Mouse (Mus musculus): ENCODE measurements around the gene Rsph6a. TPM values are rescaled to one million over a fixed set of nuclear protein-coding genes. Genes with fewer than 3 reads are reported as not detected.

Rsph6a gene
- polyA plus RNA-seq, 1 experiment from 2014 or later, result not detected

DNA sequence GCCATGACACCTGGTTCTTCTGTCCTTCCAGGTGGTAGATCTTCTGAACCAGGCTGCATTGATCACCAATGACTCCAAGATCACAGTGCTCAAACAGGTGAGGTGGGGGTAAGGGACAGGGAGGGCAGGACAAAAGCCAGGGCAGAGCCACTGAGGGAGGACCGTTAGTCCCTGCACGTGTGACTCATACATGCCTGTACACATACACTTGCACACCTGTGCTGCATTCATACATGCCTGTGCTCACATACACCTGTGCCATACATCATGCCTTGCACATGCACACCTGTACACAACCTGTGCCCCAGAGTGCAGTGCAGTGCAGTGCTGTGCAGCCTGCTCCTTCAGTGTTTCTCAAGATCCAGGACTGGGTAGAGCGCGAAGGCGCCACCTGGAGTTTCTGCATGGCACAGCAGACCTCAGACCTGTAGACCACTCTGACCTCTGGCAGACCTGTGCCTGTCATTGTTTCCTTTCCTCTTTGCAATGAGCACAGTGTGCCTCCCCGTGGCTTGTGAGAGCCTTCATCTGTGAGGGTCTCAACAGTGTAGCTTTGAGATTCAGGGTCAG is 25.3 kb upstream of the Rsph6a start:
- H3K9me3 ChIP-seq (ENCODE audit: control insufficient read depth, low read length), result no peaks in the 10 kb centered on the region
- no peak overlapping the region for H3K27ac ChIP-seq (replicated peaks)
- no peaks in the 10 kb centered on the region for H3K4me1 ChIP-seq (replicated peaks; ENCODE audit: control insufficient read depth, insufficient read depth)
- peak; percentile 59 for ATAC-seq (ENCODE audit: low FRiP score, low TSS enrichment)
- TF ChIP-seq EP300 (optimal IDR thresholded peaks at IDR 0.05) (no peak), CTCF (IDR thresholded peaks at IDR 0.05; ENCODE audit: low read depth) (peak; percentile 81)
- DNase-seq (ENCODE audit: low spot score), result peak; percentile 77
- no peak overlapping the region for H3K9ac ChIP-seq (ENCODE audit: low read length)
- no peak overlapping the region for H3K4me2 ChIP-seq (replicated peaks; ENCODE audit: low read depth)
- H3K27me3 ChIP-seq (ENCODE audit: control insufficient read depth, insufficient read depth, low read length), result no peaks in the 10 kb centered on the region
- H3K36me3 ChIP-seq (ENCODE audit: control insufficient read depth, insufficient read depth, low read length), result peaks cover 24% of the 10 kb centered on the region
- H3K4me3 ChIP-seq (ENCODE audit: low read depth, low read length), result no peak overlapping the region
- 58% methylated on average over 6 of the region's 6 CpGs for WGBS

DNA sequence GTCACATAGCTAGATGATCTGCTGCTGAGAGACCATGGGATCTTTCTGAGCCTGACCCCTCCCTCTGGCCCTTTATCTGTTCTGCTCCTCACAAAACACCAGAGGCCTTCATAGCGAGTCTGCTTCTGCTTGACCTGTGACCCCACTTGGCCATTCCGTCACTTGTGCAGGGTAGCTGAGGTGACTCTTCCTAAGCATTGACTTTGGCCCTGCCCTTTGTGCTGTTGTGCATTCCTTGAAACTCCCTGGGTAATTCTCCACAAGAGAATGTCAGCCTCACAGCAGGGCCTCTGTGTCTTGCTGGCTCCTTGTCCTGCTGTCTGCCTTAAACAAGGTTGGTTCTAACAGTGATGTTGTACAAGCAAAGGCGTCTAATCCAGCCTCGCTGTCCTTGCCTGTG is 22.8 kb upstream of the Rsph6a start:
- Histone ChIP-seq H3K27me3 (ENCODE audit: control insufficient read depth, insufficient read depth, low read length) (no peaks in the 10 kb centered on the region), H3K4me2 (replicated peaks; ENCODE audit: low read depth) (no peak overlapping the region), H3K4me1 (replicated peaks; ENCODE audit: control insufficient read depth, insufficient read depth) (no peaks in the 10 kb centered on the region), H3K9me3 (ENCODE audit: control insufficient read depth, low read length) (no peaks in the 10 kb centered on the region), H3K36me3 (ENCODE audit: control insufficient read depth, insufficient read depth, low read length) (peaks cover 41% of the 10 kb centered on the region), H3K9ac (ENCODE audit: low read length) (no peak overlapping the region), H3K4me3 (ENCODE audit: low read depth, low read length) (no peak overlapping the region), H3K27ac (replicated peaks) (no peak overlapping the region)
- 87% methylated on average over 4 of the region's 4 CpGs for WGBS
- no peak for TF ChIP-seq EP300 (optimal IDR thresholded peaks at IDR 0.05)
- no peak for TF ChIP-seq CTCF (IDR thresholded peaks at IDR 0.05; ENCODE audit: low read depth)
- DNase-seq (ENCODE audit: low spot score) (no peak), ATAC-seq (ENCODE audit: low FRiP score, low TSS enrichment) (no peak)

DNA sequence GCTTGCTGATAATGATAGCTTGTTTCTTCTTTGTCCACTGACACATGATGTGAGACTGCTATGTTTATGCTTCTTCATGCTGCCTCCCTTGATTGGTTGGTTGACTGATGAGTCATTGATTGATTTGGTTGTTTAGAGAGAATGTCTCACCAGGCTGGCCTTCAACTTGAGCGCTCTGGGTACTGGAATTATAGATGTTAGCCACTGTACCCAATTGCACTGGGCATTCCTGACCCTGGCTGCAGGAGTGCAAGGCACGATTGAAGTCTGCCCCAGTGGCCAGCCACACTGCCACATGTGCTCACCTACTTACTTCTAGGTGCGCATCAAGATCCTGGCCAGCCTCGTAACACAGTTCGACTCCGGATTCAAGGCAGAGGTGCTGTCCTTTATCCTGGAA is 9.9 kb upstream of the Rsph6a start:
- 94% methylated on average over 6 of the region's 6 CpGs for WGBS
- Histone ChIP-seq H3K27me3 (ENCODE audit: control insufficient read depth, insufficient read depth, low read length) (no peaks in the 10 kb centered on the region), H3K4me3 (ENCODE audit: low read depth, low read length) (no peak overlapping the region), H3K4me2 (replicated peaks; ENCODE audit: low read depth) (no peak overlapping the region), H3K9me3 (ENCODE audit: control insufficient read depth, low read length) (no peaks in the 10 kb centered on the region), H3K4me1 (replicated peaks; ENCODE audit: control insufficient read depth, insufficient read depth) (no peaks in the 10 kb centered on the region), H3K9ac (ENCODE audit: low read length) (no peak overlapping the region), H3K36me3 (ENCODE audit: control insufficient read depth, insufficient read depth, low read length) (peaks cover 49% of the 10 kb centered on the region), H3K27ac (replicated peaks) (no peak overlapping the region)
- DNase-seq (ENCODE audit: low spot score), result no peak
- no peak for ATAC-seq (ENCODE audit: low FRiP score, low TSS enrichment)
- no peak for TF ChIP-seq EP300 (optimal IDR thresholded peaks at IDR 0.05)
- no peak for TF ChIP-seq CTCF (IDR thresholded peaks at IDR 0.05; ENCODE audit: low read depth)

DNA sequence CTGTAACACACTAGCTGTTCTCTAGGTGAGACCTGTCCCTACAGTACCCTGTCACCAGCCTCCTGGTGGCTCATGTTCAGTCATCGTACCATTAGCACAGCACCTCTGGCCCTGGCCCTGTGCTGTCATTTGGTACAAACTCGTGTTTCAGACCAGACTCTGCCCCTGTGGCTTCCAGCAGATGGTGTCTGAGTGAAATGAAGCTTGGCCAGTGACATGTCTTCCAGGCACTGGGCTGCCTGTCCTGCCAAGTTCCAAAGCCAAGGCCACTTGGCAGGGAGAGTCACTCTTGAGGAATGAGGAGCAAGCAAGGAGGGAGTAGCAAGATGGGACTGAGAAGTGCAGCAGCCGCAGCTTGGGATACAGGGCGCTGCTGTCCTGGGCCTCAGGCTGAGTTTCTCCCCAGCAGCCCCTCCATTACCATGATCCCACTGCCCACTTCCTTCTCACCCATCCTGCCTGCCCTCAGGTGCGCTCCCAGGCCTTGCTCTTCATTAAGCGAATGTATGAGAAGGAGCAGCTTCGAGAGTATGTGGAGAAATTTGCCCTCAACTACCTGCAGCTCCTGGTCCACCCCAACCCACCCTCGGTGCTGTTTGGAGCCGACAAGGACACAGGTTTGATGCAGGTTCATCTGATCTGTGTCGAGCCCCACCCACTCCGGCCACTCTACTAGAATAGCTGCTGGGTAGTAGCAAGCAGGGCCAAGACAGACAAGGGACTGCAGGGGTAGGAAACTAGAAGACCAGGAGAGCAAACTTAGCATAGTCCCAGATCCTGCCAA is 8.0 kb upstream of the Rsph6a start:
- Histone ChIP-seq H3K4me2 (replicated peaks; ENCODE audit: low read depth) (no peak overlapping the region), H3K36me3 (ENCODE audit: control insufficient read depth, insufficient read depth, low read length) (peaks cover 42% of the 10 kb centered on the region), H3K27ac (replicated peaks) (no peak overlapping the region), H3K9ac (ENCODE audit: low read length) (no peak overlapping the region), H3K9me3 (ENCODE audit: control insufficient read depth, low read length) (no peaks in the 10 kb centered on the region), H3K4me1 (replicated peaks; ENCODE audit: control insufficient read depth, insufficient read depth) (no peaks in the 10 kb centered on the region), H3K27me3 (ENCODE audit: control insufficient read depth, insufficient read depth, low read length) (no peaks in the 10 kb centered on the region), H3K4me3 (ENCODE audit: low read depth, low read length) (no peak overlapping the region)
- DNase-seq (ENCODE audit: low spot score) (no peak), ATAC-seq (ENCODE audit: low FRiP score, low TSS enrichment) (no peak)
- TF ChIP-seq CTCF (IDR thresholded peaks at IDR 0.05; ENCODE audit: low read depth) (no peak), EP300 (optimal IDR thresholded peaks at IDR 0.05) (no peak)
- WGBS, result 90% methylated on average over 11 of the region's 11 CpGs

DNA sequence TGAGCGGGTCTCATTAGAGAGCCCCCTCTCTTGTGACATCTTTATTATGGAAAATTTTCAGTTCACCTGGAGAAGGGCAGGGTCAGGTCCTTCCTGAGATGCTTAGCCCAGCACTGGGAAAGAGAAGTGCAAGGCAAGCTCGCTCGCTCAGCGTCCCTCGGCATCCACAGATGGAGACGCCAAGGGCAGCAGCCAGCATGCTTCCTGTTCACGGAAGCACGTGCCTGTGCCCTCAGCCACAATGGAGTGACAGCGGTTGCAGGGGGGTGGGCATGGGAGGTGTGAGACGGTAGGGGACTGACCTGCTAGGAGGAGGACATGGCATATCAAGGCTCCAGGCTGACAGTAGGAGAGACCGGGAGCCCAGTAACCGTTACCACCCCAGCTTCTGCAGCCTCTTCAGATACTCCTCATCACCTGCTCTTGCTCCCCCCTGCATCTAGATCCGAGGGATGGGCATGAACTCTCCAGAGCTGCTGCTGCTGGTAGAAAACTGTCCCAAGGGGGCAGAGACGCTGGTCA is 6.4 kb upstream of the Rsph6a start:
- no peak for ATAC-seq (ENCODE audit: low FRiP score, low TSS enrichment)

DNA sequence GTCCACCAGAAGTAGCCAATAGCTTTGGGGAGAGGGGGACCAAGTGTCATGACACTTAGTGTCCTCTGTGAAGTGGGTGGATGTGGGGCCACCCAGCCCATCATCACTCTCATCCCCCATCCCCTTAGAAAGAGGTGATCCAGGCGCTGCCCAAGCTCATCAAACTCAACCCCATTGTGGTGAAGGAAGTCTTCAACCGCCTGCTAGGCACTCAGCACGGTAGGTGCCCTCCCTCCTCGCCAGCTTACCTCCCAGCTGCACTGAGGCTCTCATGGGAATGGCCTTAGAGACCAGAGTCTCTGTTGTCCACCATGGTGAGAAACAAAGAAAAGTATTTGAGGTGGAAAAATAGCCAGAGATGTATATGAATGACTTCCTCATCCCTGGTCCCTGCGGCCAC is 5.2 kb upstream of the Rsph6a start:
- peaks cover 28% of the 10 kb centered on the region for H3K36me3 ChIP-seq (ENCODE audit: control insufficient read depth, insufficient read depth, low read length)
- H3K4me3 ChIP-seq (ENCODE audit: low read depth, low read length), result no peak overlapping the region
- DNase-seq (ENCODE audit: low spot score), result no peak
- H3K4me1 ChIP-seq (replicated peaks; ENCODE audit: control insufficient read depth, insufficient read depth), result no peaks in the 10 kb centered on the region
- no peak overlapping the region for H3K4me2 ChIP-seq (replicated peaks; ENCODE audit: low read depth)
- no peak overlapping the region for H3K9ac ChIP-seq (ENCODE audit: low read length)
- WGBS, result 88% methylated on average over 5 of the region's 5 CpGs
- TF ChIP-seq CTCF (IDR thresholded peaks at IDR 0.05; ENCODE audit: low read depth) (no peak), EP300 (optimal IDR thresholded peaks at IDR 0.05) (no peak)
- no peak for ATAC-seq (ENCODE audit: low FRiP score, low TSS enrichment)
- no peaks in the 10 kb centered on the region for H3K9me3 ChIP-seq (ENCODE audit: control insufficient read depth, low read length)
- H3K27me3 ChIP-seq (ENCODE audit: control insufficient read depth, insufficient read depth, low read length), result no peaks in the 10 kb centered on the region
- no peak overlapping the region for H3K27ac ChIP-seq (replicated peaks)

More for the DNA sequence above, 6.4 kb upstream of the Rsph6a start:
- WGBS, result 84% methylated on average over 14 of the region's 14 CpGs
- DNase-seq (ENCODE audit: low spot score), result no peak
- Histone ChIP-seq H3K4me2 (replicated peaks; ENCODE audit: low read depth) (no peak overlapping the region), H3K27ac (replicated peaks) (no peak overlapping the region), H3K36me3 (ENCODE audit: control insufficient read depth, insufficient read depth, low read length) (peaks cover 34% of the 10 kb centered on the region), H3K9ac (ENCODE audit: low read length) (no peak overlapping the region), H3K27me3 (ENCODE audit: control insufficient read depth, insufficient read depth, low read length) (no peaks in the 10 kb centered on the region), H3K4me3 (ENCODE audit: low read depth, low read length) (no peak overlapping the region), H3K4me1 (replicated peaks; ENCODE audit: control insufficient read depth, insufficient read depth) (no peaks in the 10 kb centered on the region), H3K9me3 (ENCODE audit: control insufficient read depth, low read length) (no peaks in the 10 kb centered on the region)
- TF ChIP-seq EP300 (optimal IDR thresholded peaks at IDR 0.05), result no peak
- TF ChIP-seq CTCF (IDR thresholded peaks at IDR 0.05; ENCODE audit: low read depth), result no peak

Data from stomach, postnatal 0 days (tissue).